Mouse (Mus musculus) heart, postnatal 0 days (tissue): Measurements from ENCODE around the gene Fam81b. TPM values are rescaled to one million over a fixed set of nuclear protein-coding genes. Genes with fewer than 3 reads are reported as not detected.

Source experiments
- ATAC-seq: fragments of 200-750 bp; cut with Nextera tagmentation; 2 replicates; pipeline ENCODE4 v1.8.0; 2017; ENCODE audit warnings: low read depth, moderate number of reproducible peaks, moderate library complexity; ENCODE audit not compliant: insufficient read depth
- DNase-seq: peaks from one replicate; pipeline ENCODE4 v3.0.0-alpha.2; 2016; ENCODE audit warnings: low spot score
- H3K27ac ChIP-seq: fragments of 300-500 bp; sonication (generic); 2 replicates; pipeline ENCODE4 v1.5.1; 2014; ENCODE audit warnings: low read depth, mild to moderate bottlenecking
- H3K27me3 ChIP-seq: fragments of 300-500 bp; sonication (generic); 2 replicates; pipeline ENCODE4 v1.6.1; 2014; ENCODE audit warnings: low read length, mixed read lengths; ENCODE audit not compliant: control insufficient read depth, insufficient read depth
- H3K36me3 ChIP-seq: fragments of 300-500 bp; sonication (generic); replicated peaks from 2 replicates; pipeline ENCODE4 v1.6.1; 2014; ENCODE audit warnings: low read length, mixed read lengths; ENCODE audit not compliant: control insufficient read depth, insufficient read depth
- H3K4me1 ChIP-seq: fragments of 300-500 bp; sonication (generic); 2 replicates; pipeline ENCODE4 v1.6.1; 2014; ENCODE audit warnings: antibody characterized with exemption; ENCODE audit not compliant: control insufficient read depth, insufficient read depth
- H3K4me2 ChIP-seq: fragments of 300-500 bp; sonication (generic); 2 replicates; pipeline ENCODE4 v1.6.1; 2014; ENCODE audit warnings: low read depth, mild to moderate bottlenecking, low read length, moderate library complexity
- H3K4me3 ChIP-seq: fragments of 300-500 bp; sonication (generic); 2 replicates; pipeline ENCODE4 v1.5.1; 2014; ENCODE audit warnings: low read depth, low read length
- H3K9ac ChIP-seq: fragments of 300-500 bp; sonication (generic); replicated peaks from 2 replicates; pipeline ENCODE4 v1.6.1; 2014; ENCODE audit warnings: low read depth, low read length, mixed read lengths
- H3K9me3 ChIP-seq: fragments of 300-500 bp; sonication (generic); replicated peaks from 2 replicates; pipeline ENCODE4 v1.6.1; 2016; ENCODE audit warnings: low read length; ENCODE audit not compliant: control insufficient read depth
- CTCF ChIP-seq: IDR thresholded peaks from 2 replicates; pipeline ENCODE4 v1.5.1; 2016; ENCODE audit warnings: antibody characterized with exemption, control low read depth, low read depth
- EP300 ChIP-seq: IDR thresholded peaks from 2 replicates; pipeline ENCODE4 v1.6.1; 2016; ENCODE audit warnings: antibody characterized with exemption, low read depth
- WGBS: fragments of 180-500 bp; shearing (Covaris S2); extraction: QIAGEN DNeasy Blood & Tissue Kit; methylation state at CpG from one replicate; pipeline ENCODE4 v1.1.7; 2014; 5-methylcytosine and 5-hydroxymethylcytosine counted together
- polyA plus RNA-seq: library from polyadenylated mRNA; unstranded; fragments of >200 nt; fragmentation: Nextera tagmentation; extraction: Ambion mirVana; gene quantifications from 2 replicates; pipeline ENCODE4 v1.2.1, GENCODE M21; 2015
- total RNA-seq: library from RNA; depleted of rRNA; stranded (reverse); fragments of >200 nt; gene quantifications from 2 replicates; pipeline ENCODE4 v1.2.3, GENCODE M21; 2014; ENCODE audit warnings: low replicate concordance

Fam81b gene
- total and polyA plus RNA-seq, 2 experiments from 2014 or later: not detected

DNA sequence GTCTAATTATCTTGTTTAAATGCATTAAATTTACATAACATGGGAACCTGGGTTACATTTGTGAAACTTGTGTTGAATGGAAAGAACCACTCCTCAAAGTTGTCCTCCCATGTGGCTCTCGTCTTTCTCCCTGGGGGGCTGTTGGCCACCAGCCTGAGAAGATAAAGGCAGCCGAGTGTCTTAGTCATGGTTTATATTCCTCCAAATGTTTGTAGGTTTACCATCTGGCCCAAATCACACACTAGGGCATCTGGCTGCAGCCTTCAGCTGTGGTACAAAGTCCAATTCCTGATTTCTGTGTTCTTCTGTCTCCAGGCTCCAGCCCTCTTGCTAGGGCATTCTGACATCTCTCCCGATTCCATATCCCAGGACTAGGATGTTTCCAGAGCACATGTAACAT lies 114.6 kb downstream of the Fam81b start:
- Histone ChIP-seq H3K27me3 (no peaks in the 10 kb centered on the region), H3K4me2 (no peak overlapping the region), H3K9me3 (no peaks in the 10 kb centered on the region), H3K36me3 (peaks cover 37% of the 10 kb centered on the region), H3K4me3 (no peak overlapping the region), H3K4me1 (no peaks in the 10 kb centered on the region), H3K9ac (no peak overlapping the region), H3K27ac (no peak overlapping the region)
- 79% methylated on average over 3 of the region's 3 CpGs for WGBS
- no peak for DNase-seq
- no peak for ATAC-seq
- TF ChIP-seq EP300 (no peak), CTCF (no peak)

DNA sequence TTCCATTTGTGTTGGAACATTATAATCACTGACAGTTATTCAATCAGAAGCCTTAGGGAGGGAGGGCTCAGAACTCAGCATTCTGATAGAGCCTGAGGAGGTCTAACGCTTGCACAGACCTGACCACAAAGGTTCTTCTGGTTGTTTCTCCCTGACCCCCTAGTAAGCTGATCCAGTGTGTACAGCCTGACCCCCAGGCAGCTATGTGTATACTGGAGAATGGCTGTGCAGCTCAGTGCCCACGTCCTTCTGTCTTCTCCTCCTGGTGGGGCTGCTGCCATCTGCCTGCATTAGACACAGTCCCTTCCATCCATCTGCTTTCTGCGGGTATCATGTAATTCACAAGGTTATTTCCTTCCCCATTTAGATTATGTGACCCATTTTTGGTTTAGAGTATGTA lies 115.7 kb downstream of the Fam81b start:
- H3K4me2 ChIP-seq: no peak overlapping the region
- DNase-seq (no peak), ATAC-seq (no peak)
- H3K9me3 ChIP-seq: no peaks in the 10 kb centered on the region
- no peak overlapping the region for H3K4me3 ChIP-seq
- H3K27ac ChIP-seq: no peak overlapping the region
- H3K36me3 ChIP-seq: peaks cover 39% of the 10 kb centered on the region
- no peaks in the 10 kb centered on the region for H3K4me1 ChIP-seq
- TF ChIP-seq EP300: no peak
- TF ChIP-seq CTCF: no peak
- no peak overlapping the region for H3K9ac ChIP-seq
- 84% methylated on average over 3 of the region's 3 CpGs for WGBS
- no peaks in the 10 kb centered on the region for H3K27me3 ChIP-seq

DNA sequence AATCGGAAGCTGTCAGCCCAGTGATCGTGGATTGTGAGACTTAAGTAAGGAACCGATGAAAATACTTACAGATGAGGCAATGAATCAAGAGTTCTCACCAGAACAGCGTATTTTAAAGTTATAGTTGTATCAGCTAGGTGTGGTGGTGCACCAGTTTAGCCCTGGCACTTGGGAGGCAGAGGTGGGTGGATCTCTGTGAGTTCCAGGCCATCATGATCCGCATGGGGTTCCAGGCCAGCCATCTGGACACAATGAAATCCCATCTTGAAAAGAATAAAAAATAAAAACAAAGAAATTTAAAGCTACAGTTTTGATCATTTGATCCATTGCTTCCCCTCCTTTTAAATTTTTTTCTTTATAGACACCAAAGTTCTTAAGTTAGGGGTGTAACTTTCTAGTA lies 117.2 kb downstream of the Fam81b start:
- TF ChIP-seq CTCF (no peak), EP300 (no peak)
- DNase-seq: no peak

DNA sequence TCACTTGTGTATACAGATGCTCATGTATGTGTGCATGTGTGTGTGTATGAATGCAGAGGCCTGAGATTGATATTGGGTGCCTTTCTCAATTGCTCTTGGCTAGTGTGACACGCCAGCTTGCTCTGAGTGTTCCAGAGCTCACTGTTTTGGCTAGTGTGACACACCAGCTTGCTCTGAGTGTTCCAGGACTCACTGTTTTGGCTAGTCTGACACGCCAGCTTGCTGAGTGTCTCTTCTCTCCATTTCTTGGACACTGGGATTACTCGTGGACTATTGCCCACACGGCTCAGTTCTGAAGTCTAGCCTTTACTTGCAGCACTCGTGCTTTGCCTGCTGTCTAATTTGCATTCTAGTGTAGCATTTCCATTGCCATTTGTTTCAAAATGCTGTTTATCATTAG lies 126.2 kb downstream of the Fam81b start:
- WGBS: 89% methylated on average over 5 of the region's 5 CpGs
- Histone ChIP-seq H3K9ac (no peak overlapping the region), H3K4me2 (no peak overlapping the region), H3K27me3 (no peaks in the 10 kb centered on the region), H3K36me3 (peaks cover 34% of the 10 kb centered on the region), H3K4me1 (no peaks in the 10 kb centered on the region), H3K27ac (no peak overlapping the region), H3K4me3 (no peak overlapping the region), H3K9me3 (0 out of 2 replicates have a peak, but pooled peaks cover 5% of the 10 kb centered on the region)
- ATAC-seq: no peak
- DNase-seq: no peak
- no peak for TF ChIP-seq CTCF
- no peak for TF ChIP-seq EP300

More for the DNA sequence above, 117.2 kb downstream of the Fam81b start:
- ATAC-seq: no peak
- peaks cover 45% of the 10 kb centered on the region for H3K36me3 ChIP-seq
- no peaks in the 10 kb centered on the region for H3K27me3 ChIP-seq
- WGBS: 90% methylated on average over 5 of the region's 5 CpGs
- H3K4me3 ChIP-seq: no peak overlapping the region
- no peak overlapping the region for H3K9ac ChIP-seq
- H3K4me2 ChIP-seq: no peak overlapping the region
- H3K4me1 ChIP-seq: no peaks in the 10 kb centered on the region
- no peak overlapping the region for H3K27ac ChIP-seq
- no peaks in the 10 kb centered on the region for H3K9me3 ChIP-seq

DNA sequence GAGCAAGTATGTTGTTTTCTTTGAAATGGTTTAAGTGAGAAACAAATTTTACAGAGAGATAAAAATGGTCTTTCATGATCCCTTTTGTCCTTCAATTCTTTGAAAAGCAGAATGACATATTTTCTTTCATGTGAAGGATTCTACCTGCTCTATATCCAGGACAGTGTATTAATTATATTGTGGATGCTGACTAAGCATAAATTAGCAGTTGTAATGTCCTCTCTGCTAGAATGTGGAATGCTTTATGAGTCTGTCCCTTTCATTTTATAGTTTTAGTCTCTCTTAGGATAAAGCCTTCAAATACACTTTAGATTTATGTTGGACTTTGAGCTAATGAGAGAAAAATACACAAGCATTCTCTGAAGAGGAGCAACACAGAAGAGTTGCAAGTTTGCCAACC lies 130.6 kb downstream of the Fam81b start:
- no peak overlapping the region for H3K27ac ChIP-seq
- H3K4me3 ChIP-seq: no peak overlapping the region
- H3K9ac ChIP-seq: no peak overlapping the region
- no peak for DNase-seq
- TF ChIP-seq CTCF: no peak
- no peak for TF ChIP-seq EP300
- no peak overlapping the region for H3K4me2 ChIP-seq
- no peak for ATAC-seq
- H3K27me3 ChIP-seq: no peaks in the 10 kb centered on the region
- H3K4me1 ChIP-seq: no peaks in the 10 kb centered on the region
- H3K9me3 ChIP-seq: 0 out of 2 replicates have a peak, but pooled peaks cover 5% of the 10 kb centered on the region
- peaks cover 28% of the 10 kb centered on the region for H3K36me3 ChIP-seq

DNA sequence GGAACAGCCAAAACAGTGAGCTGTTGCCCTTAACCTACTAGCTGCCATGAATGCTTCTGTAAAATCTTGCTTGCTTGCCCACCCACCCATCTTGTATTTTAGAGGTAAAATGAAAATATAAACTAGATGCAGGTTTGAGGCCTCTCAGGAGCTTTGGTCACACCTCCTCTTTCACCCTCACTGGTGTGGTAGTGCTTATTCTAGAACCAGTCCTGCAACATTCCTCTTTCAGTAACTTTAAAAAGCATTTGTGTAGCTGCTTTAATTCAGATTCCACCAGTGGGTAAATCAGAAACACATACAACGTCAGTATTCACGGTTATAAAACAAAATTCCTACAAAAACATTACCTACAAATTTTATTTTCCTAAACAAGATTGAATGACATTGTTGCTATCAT lies 144.3 kb downstream of the Fam81b start:
- WGBS: 92% methylated on average over 2 of the region's 2 CpGs
- H3K4me3 ChIP-seq: no peak overlapping the region
- H3K4me1 ChIP-seq: no peaks in the 10 kb centered on the region
- no peak overlapping the region for H3K4me2 ChIP-seq
- no peak for DNase-seq
- H3K9ac ChIP-seq: no peak overlapping the region
- TF ChIP-seq EP300: no peak
- no peak for TF ChIP-seq CTCF
- H3K27me3 ChIP-seq: no peaks in the 10 kb centered on the region
- peaks cover 44% of the 10 kb centered on the region for H3K36me3 ChIP-seq
- no peaks in the 10 kb centered on the region for H3K9me3 ChIP-seq
- no peak overlapping the region for H3K27ac ChIP-seq
- no peak for ATAC-seq
